Mouse (Mus musculus): ENCODE results near the gene Mier2.

GRCm38 (mm10) chr10:79530721-79531120, 24.3 kb downstream of the Mier2 start:
- TF ChIP-seq USF1 (IDR thresholded peaks at IDR 0.05; ENCODE audit: low read depth), result no peak
- no peak for TF ChIP-seq REST (IDR thresholded peaks at IDR 0.05; ENCODE audit: insufficient read depth, insufficient read length)
- no peak for TF ChIP-seq POLR2A (IDR thresholded peaks at IDR 0.05; ENCODE audit: insufficient read length, low read depth)
- no peak for TF ChIP-seq MAX (IDR thresholded peaks at IDR 0.05; ENCODE audit: low read depth)
- no peak for TF ChIP-seq POLR2AphosphoS2 (IDR thresholded peaks at IDR 0.05; ENCODE audit: insufficient read length, low read depth)
- TF ChIP-seq MYOG (IDR thresholded peaks at IDR 0.05; ENCODE audit: control insufficient read depth in 1 of 3, insufficient read depth in 1 of 3, insufficient read length in 2 of 3, low read depth in 2 of 3), result no peak
- no peak for TF ChIP-seq TCF3 (IDR thresholded peaks at IDR 0.05; ENCODE audit: insufficient read length, low read depth)
- no peak for TF ChIP-seq MYOD1 (IDR thresholded peaks at IDR 0.05; ENCODE audit: control insufficient read depth in 1 of 3, insufficient read length in 2 of 3, low read depth in 2 of 3)
- no peak for TF ChIP-seq TCF12 (IDR thresholded peaks at IDR 0.05; ENCODE audit: insufficient read depth, poor library complexity, severe bottlenecking)
- no peak for TF ChIP-seq CEBPB (IDR thresholded peaks at IDR 0.05; ENCODE audit: insufficient read depth, poor library complexity, severe bottlenecking)
